Mouse (Mus musculus): ENCODE results near the gene Pde4b.

DNA sequence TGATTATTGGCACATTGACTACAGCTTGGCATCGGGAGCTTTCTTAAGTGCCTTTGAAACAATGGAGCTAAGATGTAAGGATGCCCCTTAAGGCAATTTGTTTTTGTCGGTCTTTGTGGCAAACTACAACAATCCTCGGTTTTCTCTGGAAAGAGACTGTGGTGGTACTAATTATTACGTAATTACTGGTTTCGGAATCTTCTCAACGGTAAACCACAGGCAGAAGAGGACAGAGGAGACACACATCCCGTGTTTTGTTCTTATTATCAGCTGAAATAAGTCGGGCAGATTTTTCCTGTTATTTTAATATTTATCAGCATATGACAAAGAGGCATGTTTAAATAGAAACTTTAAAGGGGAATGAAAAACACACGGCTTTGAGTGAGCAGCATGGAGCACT is 420.0 kb downstream of the Pde4b start:
- TF ChIP-seq CTCF (IDR thresholded peaks at IDR 0.05; ENCODE audit: extremely low read depth, insufficient read depth, low read length) (no peak), POLR2A (IDR thresholded peaks at IDR 0.05; ENCODE audit: extremely low read depth, insufficient read depth, low read length) (no peak)
